Mouse (Mus musculus) E14TG2a.4 (cell line): ENCODE measurements around the gene Lep.

ENCODE experiments used
- CTCF ChIP-seq: conservative IDR thresholded peaks from 2 replicates; pipeline ENCODE4 v1.5.1; 2014; ENCODE audit warnings: low read length
- NANOG ChIP-seq: IDR thresholded peaks from 2 replicates; pipeline ENCODE4 v1.6.1; 2014; ENCODE audit warnings: borderline replicate concordance, low read length, mixed read lengths
- POU5F1 ChIP-seq: IDR thresholded peaks from 2 replicates; pipeline ENCODE4 v1.6.1; 2014; ENCODE audit warnings: low read length, borderline replicate concordance

GRCm38 (mm10) chr6:29092234-29092633 is 32.2 kb downstream of the Lep start:
- TF ChIP-seq CTCF (no peak), NANOG (no peak), POU5F1 (no peak)
